Mouse (Mus musculus): Measurements from ENCODE around the gene Kdm2a.

DNA sequence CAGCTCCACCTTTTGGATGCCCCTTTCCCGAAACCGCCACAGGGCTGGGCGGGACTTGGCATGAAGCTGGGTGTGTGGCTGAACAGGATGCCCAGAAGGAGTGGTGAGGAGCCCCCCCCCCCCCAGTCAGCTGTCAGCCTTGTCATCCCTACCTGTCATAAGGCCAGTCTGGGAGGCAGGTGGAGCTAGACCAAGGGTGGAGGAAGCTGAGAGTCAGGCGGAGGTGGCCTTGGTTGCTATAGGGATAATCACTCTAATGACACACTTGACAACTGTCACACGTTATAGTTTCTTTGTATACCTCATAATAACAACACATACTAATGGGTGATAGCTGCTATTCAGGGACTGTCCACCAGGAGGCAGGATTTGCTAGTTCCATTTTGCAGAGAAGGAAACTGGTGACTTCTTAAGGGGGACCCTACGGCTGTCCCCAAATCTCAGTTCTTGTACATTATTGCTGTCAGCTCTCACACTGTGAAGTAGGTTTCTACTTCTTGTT is 43.1 kb upstream of the Kdm2a start:
- TF ChIP-seq EP300 (IDR thresholded peaks at IDR 0.05; ENCODE audit: low read depth in 1 of 2, low read length in 2 of 2), result no peak; a peak in 1 of 4 replicates
- peak; percentile 35 to 97 (median 88); a peak in 5 of 6 replicates for TF ChIP-seq CTCF (IDR thresholded peaks at IDR 0.05 in 2 of 3, conservative IDR thresholded peaks at IDR 0.05 in 1 of 3; ENCODE audit: control insufficient read depth in 1 of 3, insufficient read depth in 1 of 3, low read depth in 2 of 3, low read length in 3 of 3, poor library complexity in 1 of 3, severe bottlenecking in 1 of 3)
- peak; percentile 30; the same call in 1 of the 2 replicates for TF ChIP-seq ETS1 (IDR thresholded peaks at IDR 0.05; ENCODE audit: low read depth, low read length)
- TF ChIP-seq ELF1 (IDR thresholded peaks at IDR 0.05; ENCODE audit: low read depth, low read length), result no peak
- TF ChIP-seq GATA1 (IDR thresholded peaks at IDR 0.05; ENCODE audit: low read depth, low read length), result peak; percentile 79
- no peak for TF ChIP-seq CHD2 (IDR thresholded peaks at IDR 0.05; ENCODE audit: low read length)
- no peak for TF ChIP-seq MAZ (IDR thresholded peaks at IDR 0.05; ENCODE audit: low read depth, low read length)

Data from MEL (cell line).